ENCODE assay signal across 8 mouse cellular contexts in genomic region chr14:45530364-45531345, GRCm38 (mm10). TPM values are rescaled to one million over a fixed set of nuclear protein-coding genes. Genes with fewer than 3 reads are reported as not detected.
DNase-seq lines count a peak whose midpoint lies in the region; ATAC-seq lines count a peak whose summit lies in the region.

No protein-coding gene starts in this region.

- DNase-seq in lung, postnatal 14 days: no peak
- peak; percentile 34 for DNase-seq in embryo, embryonic 11 days
- DNase-seq in heart, embryonic 10.5 days (ENCODE audit: low spot score): peak; percentile 83
- no peak for DNase-seq in limb, embryonic 10.5 days (ENCODE audit: low spot score)
- DNase-seq in thymus, postnatal 25 days: no peak

- ATAC-seq in lung, embryonic 16.5 days (ENCODE audit: low read depth): peak; percentile 37
- peak; percentile 28 for ATAC-seq in neural tube, embryonic 15.5 days (ENCODE audit: low FRiP score)
- no peak for ATAC-seq in megakaryocyte progenitor cell, adult 5-6 weeks (replicated peaks; ENCODE audit: poor library complexity)

- H3K4me1 ChIP-seq in lung, embryonic 16.5 days (replicated peaks; ENCODE audit: control insufficient read depth, insufficient read depth, low read length): peaks cover 19% of the 10 kb centered on the region
- peaks cover 20% of the 10 kb centered on the region for H3K4me1 ChIP-seq in heart, embryonic 10.5 days
- H3K4me1 ChIP-seq in limb, embryonic 10.5 days: peaks cover 26% of the 10 kb centered on the region
- H3K4me1 ChIP-seq in neural tube, embryonic 15.5 days: peaks cover 37% of the 10 kb centered on the region

- H3K27ac ChIP-seq in lung, embryonic 16.5 days (ENCODE audit: low read length): peak overlapping the region; percentile 98
- H3K27ac ChIP-seq in heart, embryonic 10.5 days: peak overlapping the region; percentile 99
- H3K27ac ChIP-seq in limb, embryonic 10.5 days: peak overlapping the region; percentile 98
- peak overlapping the region; percentile 93 for H3K27ac ChIP-seq in neural tube, embryonic 15.5 days (replicated peaks)

- peak overlapping the region; percentile 83 for H3K4me3 ChIP-seq in lung, embryonic 16.5 days (ENCODE audit: low read length)
- H3K4me3 ChIP-seq in heart, embryonic 10.5 days: peak overlapping the region; percentile 86
- H3K4me3 ChIP-seq in limb, embryonic 10.5 days: peak overlapping the region; percentile 90
- H3K4me3 ChIP-seq in neural tube, embryonic 15.5 days (replicated peaks): peak overlapping the region; percentile 82

- H3K9me3 ChIP-seq in lung, embryonic 16.5 days (ENCODE audit: control insufficient read depth, low read length): no peaks in the 10 kb centered on the region
- no peaks in the 10 kb centered on the region for H3K9me3 ChIP-seq in heart, embryonic 10.5 days
- no peaks in the 10 kb centered on the region for H3K9me3 ChIP-seq in limb, embryonic 10.5 days (replicated peaks)
- H3K9me3 ChIP-seq in neural tube, embryonic 15.5 days (replicated peaks): no peaks in the 10 kb centered on the region

- 1% methylated on average over 37 of the region's 37 CpGs for WGBS in lung, embryonic 16.5 days
- WGBS in heart, embryonic 10.5 days: under 1% methylated on average over 37 of the region's 37 CpGs
- 1% methylated on average over 37 of the region's 37 CpGs for WGBS in limb, embryonic 10.5 days
- 1% methylated on average over 37 of the region's 37 CpGs for WGBS in neural tube, embryonic 15.5 days

- no peaks in the 10 kb centered on the region for H3K27me3 ChIP-seq in lung, embryonic 16.5 days (ENCODE audit: control insufficient read depth, insufficient read depth, low read depth, low read length)
- H3K27me3 ChIP-seq in heart, embryonic 10.5 days (ENCODE audit: insufficient read depth, poor library complexity, severe bottlenecking): no peaks in the 10 kb centered on the region
- H3K27me3 ChIP-seq in limb, embryonic 10.5 days (ENCODE audit: low read depth, poor library complexity, severe bottlenecking): no peaks in the 10 kb centered on the region
- H3K27me3 ChIP-seq in neural tube, embryonic 15.5 days (replicated peaks): no peaks in the 10 kb centered on the region

- H3K36me3 ChIP-seq in lung, embryonic 16.5 days (ENCODE audit: control insufficient read depth, insufficient read depth, low read length): no peaks in the 10 kb centered on the region
- peaks cover 8% of the 10 kb centered on the region; the same call in 1 of the 2 replicates for H3K36me3 ChIP-seq in heart, embryonic 10.5 days
- peaks cover 8% of the 10 kb centered on the region; the same call in 1 of the 2 replicates for H3K36me3 ChIP-seq in limb, embryonic 10.5 days
- no peaks in the 10 kb centered on the region for H3K36me3 ChIP-seq in neural tube, embryonic 15.5 days

- H3K4me2 ChIP-seq in lung, embryonic 16.5 days (ENCODE audit: low read depth, low read length): peak overlapping the region; percentile 72
- H3K4me2 ChIP-seq in neural tube, embryonic 15.5 days: peak overlapping the region; percentile 87

- peak overlapping the region; percentile 90 for H3K9ac ChIP-seq in lung, embryonic 16.5 days (ENCODE audit: low read length)
- H3K9ac ChIP-seq in neural tube, embryonic 15.5 days (replicated peaks): peak overlapping the region; percentile 84

RNA-seq across cellular contexts. Expression of gene Fermt2, which starts 0.7 kb away (rescaled TPM):
- polyA plus RNA-seq in lung, embryonic 16.5 days (2015; fragmentation: Nextera tagmentation; extraction: Ambion mirVana): 276 and 304 TPM in 2 replicates
- polyA plus RNA-seq in heart, embryonic 10.5 days (2016; fragmentation: Nextera tagmentation; extraction: Ambion mirVana): 175 and 176 TPM in 2 replicates
- 118 and 128 TPM in 2 replicates for polyA plus RNA-seq in limb, embryonic 10.5 days (2016; fragmentation: Nextera tagmentation; extraction: Ambion mirVana)
- 78.7 and 103 TPM in 2 replicates for polyA plus RNA-seq in neural tube, embryonic 15.5 days (2015; fragmentation: Nextera tagmentation; extraction: Ambion mirVana)
- not detected in 2 replicates for total RNA-seq in megakaryocyte progenitor cell, adult 5-6 weeks (2015)
- not detected in 2 replicates for total RNA-seq in megakaryocyte progenitor cell, adult 5-6 weeks (2017)

Comparison
In these comparisons a context has a peak if more than half of its experiments do, and no peak if none do; other contexts are left out.
1. DNase-seq: peak in embryo, embryonic 11 days (single experiment) and heart, embryonic 10.5 days (single experiment); none in lung, postnatal 14 days (single experiment), limb, embryonic 10.5 days (single experiment) and thymus, postnatal 25 days (single experiment).
2. Peak in every context shown above with its lines, with median percentiles within 50 percentile points of each other: H3K27ac ChIP-seq and H3K4me3 ChIP-seq.